Mouse (Mus musculus) testis, adult 2 months (tissue): Measurements from ENCODE around the gene Dek.

Source experiments
- CTCF ChIP-seq: fragments of 200-500 bp; IDR thresholded peaks from 2 replicates; pipeline ENCODE4 v1.5.1; 2012; ENCODE audit warnings: low read depth, mild to moderate bottlenecking, inconsistent platforms, low read length, moderate library complexity; ENCODE audit not compliant: control insufficient read depth, insufficient read depth, insufficient replicate concordance
- POLR2A ChIP-seq: fragments of 200-500 bp; IDR thresholded peaks from 2 replicates; pipeline ENCODE4 v1.6.1; 2012; ENCODE audit warnings: low read depth, mild to moderate bottlenecking, inconsistent platforms, low read length, moderate library complexity; ENCODE audit not compliant: control insufficient read depth

GRCm38 (mm10) chr13:47121333-47121889 is 15.4 kb upstream of the Dek start:
- TF ChIP-seq POLR2A (no peak), CTCF (peak; percentile 29; the same call in 1 of the 2 replicates)
